Mouse (Mus musculus) bone marrow macrophage, adult 2 months (primary cell): ENCODE data around the gene Ifit3b.
"Not testable (repeated sequence)": the region's sequence is repeated elsewhere in the genome, so short reads cannot be mapped to it uniquely, and the experiment has no call there.

Source experiments
- CTCF ChIP-seq: IDR thresholded peaks from 2 replicates; pipeline ENCODE4 v1.5.1; 2012; ENCODE audit warnings: low read depth, mild to moderate bottlenecking, low read length, moderate library complexity
- POLR2A ChIP-seq: IDR thresholded peaks from 2 replicates; pipeline ENCODE4 v1.6.1; 2012; ENCODE audit warnings: mild to moderate bottlenecking, low read depth, low read length, borderline replicate concordance

- TF ChIP-seq POLR2A, CTCF: not testable (repeated sequence)
These were observed 25.1 kb upstream of the Ifit3b start for GRCm38 (mm10) chr19:34582696-34583095.
